Mouse (Mus musculus) MEL (cell line): ENCODE results near the gene Pigm. TPM values are rescaled to one million over a fixed set of nuclear protein-coding genes. Genes with fewer than 3 reads are reported as not detected.

ENCODE experiments used
- DNase-seq: peaks from one replicate; pipeline ENCODE4 v3.0.0; 2011; ENCODE audit warnings: low read depth, low spot score
- H3K27ac ChIP-seq: 2 replicates; pipeline ENCODE4 v1.5.1; 2012; ENCODE audit warnings: low read depth, mild to moderate bottlenecking, control low read depth, low read length, moderate library complexity; ENCODE audit not compliant: control insufficient read depth
- H3K27me3 ChIP-seq, 2 experiments: fragments of 150-350 bp in 1 of 2; sonication (generic) in 1 of 2; 2 replicates each; pipeline ENCODE4 v1.6.1; 2012; ENCODE audit warnings: low read length in 2 of 2, mild to moderate bottlenecking in 2 of 2, improper control_type of control experiment in 1 of 2, moderate library complexity in 1 of 2; ENCODE audit not compliant: insufficient read depth in 2 of 2, control insufficient read depth in 1 of 2
- H3K36me3 ChIP-seq, 2 experiments: 2 replicates each; pipeline ENCODE4 v1.6.1; 2012 to 2014; ENCODE audit warnings: low read length in 2 of 2, improper control_type of control experiment in 1 of 2, inconsistent platforms in 1 of 2, mild to moderate bottlenecking in 1 of 2; ENCODE audit not compliant: insufficient read depth in 2 of 2, control insufficient read depth in 1 of 2
- H3K4me1 ChIP-seq, 2 experiments: fragments of 150-350 bp in 1 of 2; sonication (generic) in 1 of 2; 2 replicates each; pipeline ENCODE4 v1.6.1; 2012; ENCODE audit warnings: low read length in 2 of 2, improper control_type of control experiment in 1 of 2, mild to moderate bottlenecking in 1 of 2; ENCODE audit not compliant: insufficient read depth in 2 of 2, control insufficient read depth in 1 of 2
- H3K4me3 ChIP-seq, 2 experiments: fragments of 150-350 bp in 1 of 2; sonication (generic) in 1 of 2; 2 replicates each; pipeline ENCODE4 v1.5.1; 2012; ENCODE audit warnings: low read depth in 2 of 2, low read length in 2 of 2, mild to moderate bottlenecking in 2 of 2, moderate library complexity in 2 of 2, control low read depth in 1 of 2, improper control_type of control experiment in 1 of 2; ENCODE audit not compliant: control insufficient read depth in 1 of 2, insufficient read depth in 1 of 2
- H3K79me2 ChIP-seq: 2 replicates; pipeline ENCODE4 v1.6.1; 2012; ENCODE audit warnings: mild to moderate bottlenecking, low read length, moderate library complexity; ENCODE audit not compliant: control insufficient read depth, poor library complexity, insufficient read depth
- H3K9ac ChIP-seq: 2 replicates; pipeline ENCODE4 v1.6.1; 2012; ENCODE audit warnings: low read depth, mild to moderate bottlenecking, control low read depth, low read length, moderate library complexity; ENCODE audit not compliant: control insufficient read depth, poor library complexity, severe bottlenecking
- H3K9me3 ChIP-seq: fragments of 150-350 bp; sonication (generic); replicated peaks from 2 replicates; pipeline ENCODE4 v1.6.1; 2012; ENCODE audit warnings: mild to moderate bottlenecking, low read length, improper control_type of control experiment, moderate library complexity; ENCODE audit not compliant: insufficient read depth
- CHD1 ChIP-seq: IDR thresholded peaks from 2 replicates; pipeline ENCODE4 v1.6.1; 2012; ENCODE audit warnings: low read depth, mild to moderate bottlenecking, inconsistent platforms, low read length, improper control_type of control experiment
- CTCF ChIP-seq, 3 experiments: IDR thresholded peaks in 2 of 3; conservative IDR thresholded peaks in 1 of 3; 2 replicates each; pipeline ENCODE4 v1.5.1; 2011 to 2012; ENCODE audit warnings: low read length in 3 of 3, low read depth in 2 of 3, mild to moderate bottlenecking in 2 of 3, improper control_type of control experiment in 1 of 3, inconsistent platforms in 1 of 3, mixed read lengths in 1 of 3, moderate library complexity in 1 of 3; ENCODE audit not compliant: control insufficient read depth in 1 of 3, insufficient read depth in 1 of 3, poor library complexity in 1 of 3, severe bottlenecking in 1 of 3
- E2F4 ChIP-seq: IDR thresholded peaks from 2 replicates; pipeline ENCODE4 v1.6.1; 2011; ENCODE audit warnings: low read depth, low read length, improper control_type of control experiment, borderline replicate concordance
- GABPA ChIP-seq: IDR thresholded peaks from 2 replicates; pipeline ENCODE4 v1.6.1; 2012; ENCODE audit warnings: low read depth, mild to moderate bottlenecking, inconsistent platforms, low read length, improper control_type of control experiment, moderate library complexity
- HCFC1 ChIP-seq: IDR thresholded peaks from 2 replicates; pipeline ENCODE4 v1.6.1; 2012; ENCODE audit warnings: low read depth, mild to moderate bottlenecking, inconsistent platforms, low read length, improper control_type of control experiment, moderate library complexity
- MEF2A ChIP-seq: IDR thresholded peaks from 2 replicates; pipeline ENCODE4 v1.6.1; 2014; ENCODE audit warnings: low read depth, mild to moderate bottlenecking, inconsistent platforms, low read length, improper control_type of control experiment; ENCODE audit not compliant: poor library complexity, insufficient replicate concordance, severe bottlenecking; ENCODE audit errors: extremely low read depth
- MXI1 ChIP-seq: IDR thresholded peaks from 2 replicates; pipeline ENCODE4 v1.6.1; 2011; ENCODE audit warnings: mild to moderate bottlenecking, low read depth, low read length, improper control_type of control experiment
- POLR2AphosphoS2 ChIP-seq: IDR thresholded peaks from 2 replicates; pipeline ENCODE4 v1.6.1; 2011; ENCODE audit warnings: low read length, improper control_type of control experiment
- RCOR1 ChIP-seq: IDR thresholded peaks from 2 replicates; pipeline ENCODE4 v1.6.1; 2012; ENCODE audit warnings: low read depth, mild to moderate bottlenecking, inconsistent platforms, low read length, improper control_type of control experiment
- SIN3A ChIP-seq: IDR thresholded peaks from 2 replicates; pipeline ENCODE4 v1.6.1; 2012; ENCODE audit warnings: low read length, improper control_type of control experiment, inconsistent platforms
- TBP ChIP-seq: IDR thresholded peaks from 2 replicates; pipeline ENCODE4 v1.8.0; 2011; ENCODE audit warnings: low read depth, low read length, improper control_type of control experiment
- USF1 ChIP-seq: IDR thresholded peaks from 2 replicates; pipeline ENCODE4 v1.6.1; 2014; ENCODE audit warnings: low read depth, mild to moderate bottlenecking, inconsistent platforms, low read length, improper control_type of control experiment, moderate library complexity
- USF2 ChIP-seq, 2 experiments: IDR thresholded peaks; 2 replicates each; pipeline ENCODE4 v1.6.1; 2011 to 2012; ENCODE audit warnings: improper control_type of control experiment in 2 of 2, low read length in 2 of 2, borderline replicate concordance in 1 of 2, inconsistent platforms in 1 of 2, low read depth in 1 of 2, mild to moderate bottlenecking in 1 of 2; ENCODE audit not compliant: insufficient read depth in 1 of 2
- ZC3H11A ChIP-seq: IDR thresholded peaks from 2 replicates; pipeline ENCODE4 v1.6.1; 2012; ENCODE audit warnings: low read depth, mild to moderate bottlenecking, inconsistent platforms, low read length, improper control_type of control experiment
- polyA plus RNA-seq, 2 experiments: library from polyadenylated mRNA; stranded (reverse) in 1 of 2; unstranded in 1 of 2; fragments of >175 nt in 1 of 2; fragments of >200 nt in 1 of 2; gene quantifications; 2 replicates each; pipeline versions ENCODE4 v1.2.1 to v1.2.4; 2012; ENCODE audit warnings: low replicate concordance in 2 of 2, low read depth in 1 of 2; ENCODE audit not compliant: insufficient read length in 2 of 2, insufficient read depth in 1 of 2, missing spikeins in 1 of 2
- total RNA-seq: library from RNA; depleted of rRNA; stranded (reverse); fragments of 300-350 nt; gene quantifications from 2 replicates; pipeline ENCODE4 v1.2.3, GENCODE M21; 2012

Gene Pigm
- total and polyA plus RNA-seq, 3 experiments = 8.6 to 11.3 TPM; not detected in 1

DNA sequence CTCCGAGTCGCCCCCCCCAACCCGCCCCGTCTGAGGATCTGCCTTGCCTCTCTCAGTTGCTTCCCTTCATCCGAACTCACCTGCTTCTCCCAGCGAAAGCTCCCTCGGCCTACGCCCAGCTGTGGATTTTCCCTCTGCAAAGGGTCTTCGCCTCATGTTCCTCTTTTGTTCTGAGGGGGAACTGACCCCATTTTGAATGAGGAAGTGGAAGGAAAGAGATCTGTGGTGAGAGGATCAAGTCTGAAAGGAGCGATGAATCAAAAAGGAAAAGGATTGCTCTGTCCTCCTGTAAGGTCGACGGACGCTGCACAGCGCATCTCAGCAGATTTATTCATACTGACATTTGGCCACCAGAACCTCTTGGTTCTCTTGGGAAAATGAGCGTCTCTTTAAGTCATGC, 40.5 kb upstream of the Pigm start:
- DNase-seq = peak; percentile 19
- Histone ChIP-seq H3K4me1 (peaks cover 0 to 7% of the 10 kb centered on the region in 2 experiments; a peak in 2 of 4 replicates), H3K9me3 (no peaks in the 10 kb centered on the region), H3K79me2 (no peaks in the 10 kb centered on the region), H3K27ac (no peak overlapping the region), H3K9ac (no peak overlapping the region), H3K36me3 (peaks cover 0 to 4% of the 10 kb centered on the region in 2 experiments; a peak in 1 of 4 replicates), H3K27me3 (peaks cover 5 to 11% of the 10 kb centered on the region in 2 experiments), H3K4me3 (no peak overlapping the region)
- no peak for TF ChIP-seq HCFC1

DNA sequence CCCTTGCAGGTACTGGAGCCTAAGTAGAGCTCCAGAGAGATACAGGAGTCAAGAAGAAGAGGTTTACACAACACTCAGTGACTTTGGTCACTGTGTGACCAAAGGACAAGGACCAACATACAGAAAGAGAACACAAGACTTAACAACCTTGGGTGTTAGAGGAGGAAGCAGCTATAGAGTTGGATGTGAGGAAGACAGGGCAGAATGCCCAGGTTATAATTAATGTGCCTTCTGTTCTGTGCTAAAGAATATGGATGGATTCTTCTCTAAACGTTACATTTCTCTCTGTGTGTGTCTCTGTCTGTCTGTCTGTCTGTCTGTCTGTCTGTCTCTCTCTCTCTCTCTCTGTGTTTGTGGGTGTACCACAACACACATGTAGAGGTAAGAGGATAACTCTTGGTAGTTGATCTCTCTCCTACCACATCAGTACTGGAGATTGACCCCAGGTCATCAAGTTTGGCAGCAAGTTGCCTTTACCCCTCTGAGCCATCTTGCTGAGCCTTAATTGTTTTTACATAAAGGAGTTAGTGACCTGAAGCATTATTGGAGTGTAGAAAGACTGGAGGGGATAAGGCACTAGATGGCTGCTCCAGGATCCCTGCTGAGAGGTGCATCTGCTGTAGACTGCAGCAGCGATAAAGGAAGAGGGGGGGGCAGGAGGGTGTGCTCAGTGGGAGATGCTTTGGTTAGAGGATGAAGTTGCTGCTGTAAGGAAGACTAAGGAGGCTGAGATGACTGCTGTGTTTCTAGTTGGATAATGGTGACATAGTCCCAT, 38.7 kb upstream of the Pigm start:
- DNase-seq = no peak
- Histone ChIP-seq H3K27ac (no peak overlapping the region), H3K9ac (no peak overlapping the region), H3K9me3 (no peaks in the 10 kb centered on the region), H3K36me3 (peaks cover 0 to 6% of the 10 kb centered on the region in 2 experiments; a peak in 1 of 4 replicates), H3K79me2 (no peaks in the 10 kb centered on the region), H3K27me3 (peaks cover 5 to 6% of the 10 kb centered on the region in 2 experiments), H3K4me3 (no peak overlapping the region), H3K4me1 (peaks cover 0 to 12% of the 10 kb centered on the region in 2 experiments; a peak in 2 of 4 replicates)
- TF ChIP-seq ZC3H11A = no peak
- TF ChIP-seq GABPA = no peak
- no peak for TF ChIP-seq SIN3A
- TF ChIP-seq E2F4 = no peak
- no peak for TF ChIP-seq CHD1
- TF ChIP-seq RCOR1 = no peak
- no peak for TF ChIP-seq POLR2AphosphoS2
- TF ChIP-seq CTCF (IDR thresholded peaks at IDR 0.05 in 2 of 3, conservative IDR thresholded peaks at IDR 0.05 in 1 of 3; ENCODE audit: control insufficient read depth in 1 of 3, insufficient read depth in 1 of 3, low read depth in 2 of 3, low read length in 3 of 3, poor library complexity in 1 of 3, severe bottlenecking in 1 of 3) = no peak
- no peak for TF ChIP-seq MEF2A
- no peak for TF ChIP-seq USF1
- TF ChIP-seq TBP = no peak
- TF ChIP-seq MXI1 = no peak
- no peak for TF ChIP-seq USF2 (IDR thresholded peaks at IDR 0.05; ENCODE audit: borderline replicate concordance in 1 of 2, insufficient read depth in 1 of 2, low read depth in 1 of 2, low read length in 2 of 2)
